Mouse (Mus musculus): ENCODE measurements at regions not wholly inside any gene's neighbourhood (a gene's known extent, or its start where the extent isn't known, plus 50 kb on each side); places are given as distances from the start of the nearest gene placed in this dataset.

- H3K27me3 ChIP-seq (ENCODE audit: control insufficient read depth, insufficient read depth, low read length): no peaks in the 10 kb centered on the region
- H3K27ac ChIP-seq (ENCODE audit: low read depth): no peak overlapping the region
- no peaks in the 10 kb centered on the region for H3K9me3 ChIP-seq (replicated peaks; ENCODE audit: control insufficient read depth, low read length)
- WGBS: 80% methylated on average over 9 of the region's 9 CpGs
- H3K4me2 ChIP-seq (ENCODE audit: low read depth, low read length): no peak overlapping the region
- TF ChIP-seq CTCF (IDR thresholded peaks at IDR 0.05; ENCODE audit: low read depth): no peak
- TF ChIP-seq EP300 (IDR thresholded peaks at IDR 0.05; ENCODE audit: low read depth): no peak
- no peaks in the 10 kb centered on the region for H3K36me3 ChIP-seq (replicated peaks; ENCODE audit: control insufficient read depth, insufficient read depth, low read length)
- H3K4me3 ChIP-seq (ENCODE audit: low read depth, low read length): no peak overlapping the region
- no peak overlapping the region for H3K9ac ChIP-seq (replicated peaks; ENCODE audit: low read depth, low read length)
- no peaks in the 10 kb centered on the region for H3K4me1 ChIP-seq (ENCODE audit: control insufficient read depth, insufficient read depth)
- no peak for ATAC-seq (ENCODE audit: insufficient read depth, low read depth)
- DNase-seq (ENCODE audit: low spot score): no peak
Measured at GRCm38 (mm10) chr3:31433201-31433600, 123.0 kb upstream of the Slc7a14 start.

GRCm38 (mm10) chr3:31423517-31423916 lies 113.3 kb upstream of the Slc7a14 start:
- H3K36me3 ChIP-seq (replicated peaks; ENCODE audit: control insufficient read depth, insufficient read depth, low read length): no peaks in the 10 kb centered on the region
- H3K9me3 ChIP-seq (replicated peaks; ENCODE audit: control insufficient read depth, low read length): no peaks in the 10 kb centered on the region
- no peak overlapping the region for H3K27ac ChIP-seq (ENCODE audit: low read depth)
- TF ChIP-seq CTCF (IDR thresholded peaks at IDR 0.05; ENCODE audit: low read depth): no peak
- TF ChIP-seq EP300 (IDR thresholded peaks at IDR 0.05; ENCODE audit: low read depth): no peak
- ATAC-seq (ENCODE audit: insufficient read depth, low read depth): no peak
- DNase-seq (ENCODE audit: low spot score): no peak
- H3K4me1 ChIP-seq (ENCODE audit: control insufficient read depth, insufficient read depth): no peaks in the 10 kb centered on the region
- H3K27me3 ChIP-seq (ENCODE audit: control insufficient read depth, insufficient read depth, low read length): no peaks in the 10 kb centered on the region
- H3K4me3 ChIP-seq (ENCODE audit: low read depth, low read length): no peak overlapping the region
- WGBS: 59% methylated on average over 14 of the region's 14 CpGs
- H3K4me2 ChIP-seq (ENCODE audit: low read depth, low read length): no peak overlapping the region
- no peak overlapping the region for H3K9ac ChIP-seq (replicated peaks; ENCODE audit: low read depth, low read length)

- H3K27ac ChIP-seq (ENCODE audit: low read depth): no peak overlapping the region
- no peak overlapping the region for H3K9ac ChIP-seq (replicated peaks; ENCODE audit: low read depth, low read length)
- H3K4me3 ChIP-seq (ENCODE audit: low read depth, low read length): no peak overlapping the region
- 0 out of 2 replicates have a peak, but pooled peaks cover 2% of the 10 kb centered on the region for H3K4me1 ChIP-seq (ENCODE audit: control insufficient read depth, insufficient read depth)
- H3K4me2 ChIP-seq (ENCODE audit: low read depth, low read length): no peak overlapping the region
- DNase-seq (ENCODE audit: low spot score): no peak
- no peak for TF ChIP-seq EP300 (IDR thresholded peaks at IDR 0.05; ENCODE audit: low read depth)
- no peak for TF ChIP-seq CTCF (IDR thresholded peaks at IDR 0.05; ENCODE audit: low read depth)
- H3K27me3 ChIP-seq (ENCODE audit: control insufficient read depth, insufficient read depth, low read length): no peaks in the 10 kb centered on the region
- 75% methylated on average over 4 of the region's 4 CpGs for WGBS
- H3K36me3 ChIP-seq (replicated peaks; ENCODE audit: control insufficient read depth, insufficient read depth, low read length): no peaks in the 10 kb centered on the region
- ATAC-seq (ENCODE audit: insufficient read depth, low read depth): no peak
- no peaks in the 10 kb centered on the region for H3K9me3 ChIP-seq (replicated peaks; ENCODE audit: control insufficient read depth, low read length)
Measured at GRCm38 (mm10) chr3:31408802-31409201, 98.6 kb upstream of the Slc7a14 start.

DNA sequence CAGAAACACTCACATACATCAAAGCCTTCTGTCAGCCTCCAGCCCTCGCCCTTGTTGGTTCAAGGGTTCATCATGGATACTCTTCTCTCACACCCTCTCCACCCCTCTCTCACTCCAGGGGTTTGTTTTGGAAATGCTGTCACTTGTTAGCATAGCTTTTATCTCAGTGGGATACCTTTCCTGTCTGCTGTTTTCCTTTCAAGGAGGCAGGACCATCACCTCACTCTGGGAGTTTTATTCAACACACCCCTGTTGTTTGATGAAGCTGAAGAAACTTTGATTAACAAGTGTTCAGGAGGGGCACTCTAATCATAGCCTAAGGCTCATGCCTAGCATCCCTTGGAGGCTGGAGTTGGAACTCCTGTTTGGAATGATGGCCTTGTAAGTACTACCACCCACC lies 95.7 kb upstream of the Slc7a14 start:
- 0 out of 2 replicates have a peak, but pooled peaks cover 2% of the 10 kb centered on the region for H3K4me1 ChIP-seq (ENCODE audit: control insufficient read depth, insufficient read depth)
- no peak overlapping the region for H3K4me3 ChIP-seq (ENCODE audit: low read depth, low read length)
- H3K9me3 ChIP-seq (replicated peaks; ENCODE audit: control insufficient read depth, low read length): no peaks in the 10 kb centered on the region
- H3K36me3 ChIP-seq (replicated peaks; ENCODE audit: control insufficient read depth, insufficient read depth, low read length): no peaks in the 10 kb centered on the region
- WGBS: 21% methylated on average over 1 of the region's 1 CpGs
- no peak overlapping the region for H3K4me2 ChIP-seq (ENCODE audit: low read depth, low read length)
- TF ChIP-seq CTCF (IDR thresholded peaks at IDR 0.05; ENCODE audit: low read depth): no peak
- no peak for TF ChIP-seq EP300 (IDR thresholded peaks at IDR 0.05; ENCODE audit: low read depth)
- H3K27ac ChIP-seq (ENCODE audit: low read depth): no peak overlapping the region
- no peak for DNase-seq (ENCODE audit: low spot score)
- no peak for ATAC-seq (ENCODE audit: insufficient read depth, low read depth)
- H3K27me3 ChIP-seq (ENCODE audit: control insufficient read depth, insufficient read depth, low read length): no peaks in the 10 kb centered on the region
- no peak overlapping the region for H3K9ac ChIP-seq (replicated peaks; ENCODE audit: low read depth, low read length)

- H3K27ac ChIP-seq (ENCODE audit: low read depth): no peak overlapping the region
- H3K4me2 ChIP-seq (ENCODE audit: low read depth, low read length): no peak overlapping the region
- H3K4me3 ChIP-seq (ENCODE audit: low read depth, low read length): no peak overlapping the region
- H3K36me3 ChIP-seq (replicated peaks; ENCODE audit: control insufficient read depth, insufficient read depth, low read length): no peaks in the 10 kb centered on the region
- TF ChIP-seq EP300 (IDR thresholded peaks at IDR 0.05; ENCODE audit: low read depth) (no peak), CTCF (IDR thresholded peaks at IDR 0.05; ENCODE audit: low read depth) (no peak)
- H3K4me1 ChIP-seq (ENCODE audit: control insufficient read depth, insufficient read depth): no peaks in the 10 kb centered on the region
- DNase-seq (ENCODE audit: low spot score) (no peak), ATAC-seq (ENCODE audit: insufficient read depth, low read depth) (no peak)
- no peaks in the 10 kb centered on the region for H3K9me3 ChIP-seq (replicated peaks; ENCODE audit: control insufficient read depth, low read length)
- WGBS: 86% methylated on average over 2 of the region's 2 CpGs
- no peak overlapping the region for H3K9ac ChIP-seq (replicated peaks; ENCODE audit: low read depth, low read length)
- no peaks in the 10 kb centered on the region for H3K27me3 ChIP-seq (ENCODE audit: control insufficient read depth, insufficient read depth, low read length)
Measured at GRCm38 (mm10) chr3:31399136-31399535, 89.0 kb upstream of the Slc7a14 start.

- no peaks in the 10 kb centered on the region for H3K36me3 ChIP-seq (replicated peaks; ENCODE audit: control insufficient read depth, insufficient read depth, low read length)
- TF ChIP-seq CTCF (IDR thresholded peaks at IDR 0.05; ENCODE audit: low read depth): no peak
- no peak for TF ChIP-seq EP300 (IDR thresholded peaks at IDR 0.05; ENCODE audit: low read depth)
- H3K9me3 ChIP-seq (replicated peaks; ENCODE audit: control insufficient read depth, low read length): no peaks in the 10 kb centered on the region
- no peak overlapping the region for H3K4me2 ChIP-seq (ENCODE audit: low read depth, low read length)
- no peak overlapping the region for H3K27ac ChIP-seq (ENCODE audit: low read depth)
- no peak overlapping the region for H3K4me3 ChIP-seq (ENCODE audit: low read depth, low read length)
- no peaks in the 10 kb centered on the region for H3K27me3 ChIP-seq (ENCODE audit: control insufficient read depth, insufficient read depth, low read length)
- H3K4me1 ChIP-seq (ENCODE audit: control insufficient read depth, insufficient read depth): no peaks in the 10 kb centered on the region
- ATAC-seq (ENCODE audit: insufficient read depth, low read depth) (no peak), DNase-seq (ENCODE audit: low spot score) (no peak)
- WGBS: 49% methylated on average over 4 of the region's 4 CpGs
- H3K9ac ChIP-seq (replicated peaks; ENCODE audit: low read depth, low read length): no peak overlapping the region
Measured at GRCm38 (mm10) chr3:31394533-31394932, 84.4 kb upstream of the Slc7a14 start.

Data from heart, postnatal 0 days (tissue).